Mouse (Mus musculus): Measurements from ENCODE around the gene Vmn1r229.

Gene Vmn1r229

DNA sequence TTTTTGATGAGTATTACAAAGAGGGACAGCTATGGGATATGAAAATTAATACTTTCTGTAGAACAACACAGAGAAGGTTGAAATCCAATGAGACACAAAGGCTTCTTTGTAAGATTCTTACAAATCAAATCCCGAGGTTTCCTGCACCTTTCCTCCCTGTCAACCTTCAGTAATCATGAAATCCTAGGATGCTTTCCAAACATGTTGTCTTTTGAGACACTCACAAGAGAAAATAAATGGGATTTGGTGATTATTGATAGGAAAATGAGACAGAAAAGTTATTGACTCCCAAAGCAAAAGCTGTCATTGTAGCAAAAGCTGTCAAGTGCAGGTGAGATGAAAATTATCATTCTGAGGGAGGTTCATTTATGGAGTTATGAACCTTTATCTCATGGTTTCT, at the start of gene Vmn1r229:
TSS of gene Vmn1r229 (plus strand) at position 301 of the 400 bp plus-strand sequence.
- DNase-seq (ENCODE audit: low spot score in 2 of 2): no peak

GRCm38 (mm10) chr17:20786057-20786456, 25.3 kb upstream of the Vmn1r229 start, which contains the start of gene Vmn1r228:
TSS of gene Vmn1r228 (minus strand) at chr17:20786157.
- no peak for DNase-seq (ENCODE audit: low spot score in 2 of 2)

DNA sequence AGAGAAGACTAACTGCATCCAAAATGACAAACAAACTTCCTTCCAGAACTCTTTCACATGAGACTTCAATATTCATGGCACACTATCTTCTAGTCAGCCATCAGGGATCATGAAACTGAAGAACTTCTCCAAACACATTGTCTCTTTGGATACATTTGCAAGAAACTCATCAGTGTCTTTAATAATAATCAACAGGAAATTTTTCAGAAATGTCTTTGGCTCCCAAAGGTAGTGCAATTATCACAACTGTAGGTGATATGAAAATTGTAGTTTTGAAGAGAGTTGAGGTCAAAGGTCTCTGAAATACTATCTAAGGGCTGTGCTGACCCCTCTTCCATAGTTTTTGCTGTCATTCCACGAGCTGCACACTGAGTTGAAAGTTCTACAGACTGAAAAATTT, 28.8 kb downstream of the Vmn1r229 start, which contains the start of gene Vmn1r230:
TSS of gene Vmn1r230 (plus strand) at position 301 of the 400 bp plus-strand sequence.
- no peak for DNase-seq (ENCODE audit: low spot score in 2 of 2)
